Mouse (Mus musculus) small intestine, adult 2 months (tissue): ENCODE results near the gene Hyou1. TPM values are rescaled to one million over a fixed set of nuclear protein-coding genes. Genes with fewer than 3 reads are reported as not detected.

Experiments
- H3K27ac ChIP-seq: fragments of 200-500 bp; 2 replicates; pipeline ENCODE4 v1.5.1; 2012; ENCODE audit warnings: low read depth, low read length, control low read depth, inconsistent platforms; ENCODE audit not compliant: insufficient read depth
- H3K27me3 ChIP-seq: fragments of 200-500 bp; 2 replicates; pipeline ENCODE4 v1.6.1; 2012; ENCODE audit warnings: mild to moderate bottlenecking, moderate library complexity, low read length, inconsistent platforms; ENCODE audit not compliant: control insufficient read depth, insufficient read depth
- H3K36me3 ChIP-seq: fragments of 200-500 bp; 2 replicates; pipeline ENCODE4 v1.6.1; 2012; ENCODE audit warnings: mild to moderate bottlenecking, low read length, control low read depth, inconsistent platforms; ENCODE audit not compliant: control insufficient read depth, insufficient read depth
- H3K4me1 ChIP-seq: fragments of 200-500 bp; 2 replicates; pipeline ENCODE4 v1.6.1; 2012; ENCODE audit warnings: low read length, inconsistent platforms, mixed read lengths; ENCODE audit not compliant: control insufficient read depth, insufficient read depth, insufficient read length
- H3K4me3 ChIP-seq: fragments of 200-500 bp; 2 replicates; pipeline ENCODE4 v1.5.1; 2012; ENCODE audit warnings: low read depth, mild to moderate bottlenecking, control low read depth, inconsistent platforms, low read length, moderate library complexity
- CTCF ChIP-seq: fragments of 200-500 bp; IDR thresholded peaks from 2 replicates; pipeline ENCODE4 v1.5.1; 2012; ENCODE audit warnings: low read depth, mild to moderate bottlenecking, control low read depth, inconsistent platforms, low read length, moderate library complexity, mixed read lengths; ENCODE audit not compliant: insufficient replicate concordance, insufficient read length; ENCODE audit errors: extremely low read depth
- POLR2A ChIP-seq: fragments of 200-500 bp; IDR thresholded peaks from 2 replicates; pipeline ENCODE4 v1.6.1; 2012; ENCODE audit warnings: low read depth, mild to moderate bottlenecking, control low read depth, inconsistent platforms, low read length, moderate library complexity
- WGBS: fragments of 180-500 bp; shearing (Covaris S2); methylation state at CpG from one replicate; pipeline ENCODE4 v1.1.7; 2018; 5-methylcytosine and 5-hydroxymethylcytosine counted together
- polyA plus RNA-seq: library from polyadenylated mRNA; depleted of rRNA; stranded (reverse); fragments of >200 nt; gene quantifications from 2 replicates; pipeline ENCODE4 v1.2.3, GENCODE M21; 2012

Gene Hyou1
- polyA plus RNA-seq, 1 experiment, result 34.3 TPM

- WGBS, result 49% methylated on average over 3 of the region's 3 CpGs
- Histone ChIP-seq H3K27me3 (no peaks in the 10 kb centered on the region), H3K4me3 (no peak overlapping the region), H3K27ac (no peak overlapping the region), H3K4me1 (peaks cover 2% of the 10 kb centered on the region; the same call in 1 of the 2 replicates), H3K36me3 (peaks cover 19% of the 10 kb centered on the region)
- no peak for TF ChIP-seq POLR2A
- TF ChIP-seq CTCF, result no peak
These were observed 42.3 kb upstream of the Hyou1 start for GRCm38 (mm10) chr9:44336964-44337363.

- Histone ChIP-seq H3K4me1 (peaks cover 4% of the 10 kb centered on the region), H3K27me3 (no peaks in the 10 kb centered on the region), H3K36me3 (peaks cover 15% of the 10 kb centered on the region), H3K4me3 (no peak overlapping the region), H3K27ac (no peak overlapping the region)
- WGBS, result 60% methylated on average over 9 of the region's 9 CpGs
- no peak for TF ChIP-seq CTCF
- TF ChIP-seq POLR2A, result no peak
These were observed 41.7 kb upstream of the Hyou1 start for GRCm38 (mm10) chr9:44337436-44338169.

- WGBS, result 80% methylated on average over 5 of the region's 5 CpGs
- TF ChIP-seq POLR2A (no peak), CTCF (no peak)
- no peak overlapping the region for H3K4me3 ChIP-seq
- peaks cover 9% of the 10 kb centered on the region for H3K4me1 ChIP-seq
- H3K36me3 ChIP-seq, result peaks cover 6% of the 10 kb centered on the region; the same call in 1 of the 2 replicates
- H3K27ac ChIP-seq, result no peak overlapping the region
- H3K27me3 ChIP-seq, result no peaks in the 10 kb centered on the region
These were observed 40.7 kb upstream of the Hyou1 start for GRCm38 (mm10) chr9:44338574-44338973.

- Histone ChIP-seq H3K36me3 (peaks cover 7% of the 10 kb centered on the region; the same call in 1 of the 2 replicates), H3K4me1 (peaks cover 9% of the 10 kb centered on the region), H3K27ac (no peak overlapping the region), H3K27me3 (no peaks in the 10 kb centered on the region), H3K4me3 (no peak overlapping the region)
- WGBS, result 91% methylated on average over 5 of the region's 5 CpGs
- no peak for TF ChIP-seq POLR2A
- TF ChIP-seq CTCF, result no peak
These were observed 37.8 kb upstream of the Hyou1 start for GRCm38 (mm10) chr9:44341487-44341886.

- peaks cover 7% of the 10 kb centered on the region; the same call in 1 of the 2 replicates for H3K36me3 ChIP-seq
- H3K4me3 ChIP-seq, result no peak overlapping the region
- no peak overlapping the region for H3K27ac ChIP-seq
- peaks cover 9% of the 10 kb centered on the region for H3K4me1 ChIP-seq
- TF ChIP-seq CTCF, result no peak
- TF ChIP-seq POLR2A, result no peak
- H3K27me3 ChIP-seq, result no peaks in the 10 kb centered on the region
- 64% methylated on average over 3 of the region's 3 CpGs for whole genome bisulfite sequencing
These were observed 37.1 kb upstream of the Hyou1 start for GRCm38 (mm10) chr9:44342173-44342572.

- H3K4me3 ChIP-seq, result no peak overlapping the region
- no peaks in the 10 kb centered on the region for H3K27me3 ChIP-seq
- peaks cover 5% of the 10 kb centered on the region; the same call in 1 of the 2 replicates for H3K36me3 ChIP-seq
- no peak overlapping the region for H3K27ac ChIP-seq
- WGBS, result 39% methylated on average over 1 of the region's 1 CpGs
- no peak for TF ChIP-seq POLR2A
- TF ChIP-seq CTCF, result no peak
- H3K4me1 ChIP-seq, result peaks cover 9% of the 10 kb centered on the region
These were observed 36.7 kb upstream of the Hyou1 start for GRCm38 (mm10) chr9:44342605-44343004.

GRCm38 (mm10) chr9:44343290-44343689 is 36.0 kb upstream of the Hyou1 start:
- peak overlapping the region; percentile 70 for H3K4me3 ChIP-seq
- peak overlapping the region; percentile 52 for H3K27ac ChIP-seq
- H3K27me3 ChIP-seq, result no peaks in the 10 kb centered on the region
- WGBS, result 1% methylated on average over 6 of the region's 6 CpGs
- peaks cover 8% of the 10 kb centered on the region; the same call in 1 of the 2 replicates for H3K4me1 ChIP-seq
- TF ChIP-seq POLR2A (no peak), CTCF (no peak)
- H3K36me3 ChIP-seq, result peaks cover 9% of the 10 kb centered on the region
